Mouse (Mus musculus) ovary, postnatal 14 days (tissue): ENCODE data around the gene 9130023H24Rik.

ENCODE experiments used
- DNase-seq: peaks from one replicate; pipeline ENCODE4 v3.0.0; 2022; ENCODE audit warnings: low spot score

9130023H24Rik gene

GRCm38 (mm10) chr7:128246496-128247391 lies 8.9 kb upstream of the 9130023H24Rik start, which contains the start of gene Tgfb1i1:
Gene Tgfb1i1, plus strand, starts transcription at chr7:128246812.
- peak; percentile 49 for DNase-seq

- DNase-seq = no peak
These were observed 7.7 kb upstream of the 9130023H24Rik start for GRCm38 (mm10) chr7:128245547-128245946.

- no peak for DNase-seq
These were observed 6.7 kb upstream of the 9130023H24Rik start for GRCm38 (mm10) chr7:128244410-128245025.

- no peak for DNase-seq
These were observed 6.1 kb upstream of the 9130023H24Rik start for GRCm38 (mm10) chr7:128243921-128244320.

- no peak for DNase-seq
These were observed 4.5 kb upstream of the 9130023H24Rik start for GRCm38 (mm10) chr7:128242331-128242730.

- no peak for DNase-seq
These were observed 2.4 kb upstream of the 9130023H24Rik start for GRCm38 (mm10) chr7:128240131-128240784.

- DNase-seq = no peak
These were observed 1.2 kb upstream of the 9130023H24Rik start for GRCm38 (mm10) chr7:128238991-128239390.

- no peak for DNase-seq
These were observed 271 bp downstream of the 9130023H24Rik start for GRCm38 (mm10) chr7:128237593-128237926.

- DNase-seq = peak; percentile 84
These were observed 807 bp downstream of the 9130023H24Rik start, which contains the start of gene Armc5 for GRCm38 (mm10) chr7:128236856-128237592. Gene Armc5, plus strand, starts transcription at chr7:128237342.

DNA sequence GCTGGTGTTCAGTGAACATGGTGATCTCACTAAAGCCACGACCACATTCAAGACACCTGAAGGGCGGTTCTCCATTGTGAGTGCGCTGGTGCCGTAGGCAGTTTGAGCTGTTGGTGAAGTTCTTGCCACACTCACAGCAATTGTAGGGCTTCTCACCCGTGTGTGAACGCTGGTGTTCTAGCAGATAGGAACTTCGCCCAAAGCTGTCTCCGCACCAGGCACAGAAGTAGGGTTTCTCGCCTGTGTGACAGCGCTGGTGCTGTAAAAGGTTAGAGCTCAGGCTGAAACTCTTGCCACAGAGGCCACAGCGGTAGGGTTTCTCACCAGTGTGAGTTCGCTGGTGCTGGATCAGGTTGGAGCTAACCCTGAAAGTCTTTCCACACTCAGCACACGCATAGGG lies 1.4 kb downstream of the 9130023H24Rik start:
- no peak for DNase-seq

- no peak for DNase-seq
These were observed 2.4 kb downstream of the 9130023H24Rik start for GRCm38 (mm10) chr7:128235481-128235880.

- DNase-seq = no peak
These were observed 3.0 kb downstream of the 9130023H24Rik start for GRCm38 (mm10) chr7:128234796-128235195.

DNA sequence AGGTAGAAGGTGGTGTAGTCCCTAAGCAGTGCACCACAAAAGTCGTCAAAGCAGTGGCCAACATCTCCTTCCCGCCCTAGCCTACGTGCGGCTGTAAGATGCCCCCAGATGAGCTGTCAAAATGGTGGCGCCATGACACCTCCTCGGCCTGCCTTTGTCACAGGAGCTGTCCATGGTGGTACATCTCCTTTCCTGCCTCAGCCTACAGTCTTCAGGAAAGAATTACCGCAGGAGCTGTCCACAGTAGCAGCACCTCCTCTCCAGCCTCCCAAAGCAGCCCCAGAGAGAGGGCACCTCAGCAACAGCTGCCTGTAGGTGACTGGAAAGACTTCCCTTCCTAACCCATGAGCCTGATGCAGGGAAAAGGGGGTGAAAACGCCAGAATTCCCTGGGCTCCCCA lies 6.1 kb downstream of the 9130023H24Rik start:
- DNase-seq = no peak

- no peak for DNase-seq
These were observed 16.9 kb downstream of the 9130023H24Rik start for GRCm38 (mm10) chr7:128220936-128221335.

DNA sequence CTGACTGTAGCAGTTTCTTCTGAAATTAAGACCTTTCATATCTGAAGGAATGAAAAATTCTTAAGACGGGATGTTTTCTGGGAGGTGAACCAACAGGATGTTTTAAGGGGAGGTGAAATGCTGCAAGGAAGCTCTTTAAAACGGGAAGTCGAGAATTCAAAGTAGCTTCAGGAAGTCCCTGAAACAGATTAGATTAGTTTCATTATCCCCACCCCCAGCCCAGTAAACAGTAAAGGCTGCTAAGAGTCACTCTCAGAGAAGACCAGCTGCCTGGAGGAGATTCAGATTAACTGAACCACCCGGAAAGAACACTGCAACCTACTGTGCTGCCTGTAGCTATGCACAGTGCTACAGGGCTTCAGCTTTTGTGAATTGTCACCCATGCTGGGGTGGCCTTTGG lies 17.9 kb downstream of the 9130023H24Rik start:
- DNase-seq = no peak

DNA sequence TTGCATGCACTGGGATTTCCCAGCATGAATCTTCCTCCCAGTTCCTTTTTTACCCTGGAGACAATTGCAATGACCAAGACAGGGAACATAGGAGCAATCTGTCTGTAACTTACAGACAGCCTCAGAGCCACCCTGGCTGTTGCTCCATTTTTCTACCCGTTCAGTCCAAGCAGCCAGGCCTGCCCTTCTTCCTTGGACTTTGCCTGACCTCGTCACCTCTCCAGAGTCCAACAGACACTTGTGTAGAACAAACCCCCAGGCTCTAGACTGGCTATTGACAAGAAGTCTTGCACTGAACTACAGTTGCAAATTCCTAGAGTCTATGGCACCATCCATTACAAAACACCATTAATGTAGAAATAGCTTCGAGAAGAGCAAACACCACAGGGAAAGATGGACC lies 28.0 kb downstream of the 9130023H24Rik start:
- no peak for DNase-seq

DNA sequence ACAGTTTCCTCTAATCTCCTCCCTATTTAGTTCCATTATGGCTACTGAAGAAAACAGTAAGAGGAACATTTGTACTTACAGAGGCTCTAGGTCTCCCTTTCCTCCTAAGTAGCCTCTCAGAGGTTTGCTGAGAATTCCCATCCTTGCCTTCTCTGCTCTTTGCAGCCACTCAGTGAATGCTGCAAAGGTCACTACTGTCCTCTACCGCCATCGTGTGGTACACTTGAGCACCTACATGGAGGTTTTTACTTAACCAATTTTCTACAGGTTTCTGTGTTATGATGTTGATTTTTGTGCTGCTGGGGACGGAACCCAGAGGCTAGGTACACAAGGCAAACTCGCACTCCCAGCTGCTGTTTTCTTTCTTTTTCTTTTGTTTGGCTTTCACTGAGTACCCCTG lies 29.6 kb downstream of the 9130023H24Rik start:
- DNase-seq = peak; percentile 52

GRCm38 (mm10) chr7:128206152-128206551 lies 31.7 kb downstream of the 9130023H24Rik start, which contains the start of gene Cox6a2:
Gene Cox6a2, minus strand, starts transcription at chr7:128206387.
- DNase-seq = no peak

- DNase-seq = no peak
These were observed 32.1 kb downstream of the 9130023H24Rik start for GRCm38 (mm10) chr7:128205695-128206094.

DNA sequence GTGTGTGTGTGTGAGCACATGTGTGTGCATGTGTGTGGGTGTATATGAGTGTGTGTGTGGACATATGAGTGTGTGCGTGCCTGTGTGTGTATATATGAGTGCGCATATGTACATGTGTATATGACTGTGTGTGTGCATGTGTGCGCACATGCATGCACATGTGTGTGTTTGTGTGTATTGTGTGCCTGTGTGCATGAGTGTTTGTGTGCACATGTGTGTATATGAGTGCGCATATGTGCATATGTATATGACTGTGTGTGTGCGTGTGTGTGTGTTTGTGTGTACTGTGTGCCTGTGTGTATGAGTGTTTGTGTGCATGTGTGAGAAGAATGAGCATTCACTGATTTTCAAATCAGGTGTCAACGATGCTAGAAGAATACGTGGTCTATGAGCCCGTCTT lies 33.7 kb downstream of the 9130023H24Rik start:
- no peak for DNase-seq

GRCm38 (mm10) chr7:128203071-128203470 lies 34.8 kb downstream of the 9130023H24Rik start:
- no peak for DNase-seq

- DNase-seq = no peak
These were observed 36.2 kb downstream of the 9130023H24Rik start for GRCm38 (mm10) chr7:128201607-128202006.
